Mouse (Mus musculus): ENCODE results near the gene Reln. TPM values are rescaled to one million over a fixed set of nuclear protein-coding genes. Genes with fewer than 3 reads are reported as not detected.

The Reln gene
- polyA plus RNA-seq, 1 experiment = 164 TPM

- no peak overlapping the region for H3K4me3 ChIP-seq (ENCODE audit: insufficient read depth, low read depth, low read length)
- no peak overlapping the region for H3K27ac ChIP-seq (ENCODE audit: insufficient read depth, low read depth, low read length)
- no peak for TF ChIP-seq CTCF (IDR thresholded peaks at IDR 0.05; ENCODE audit: insufficient read depth, low read depth, low read length)
- no peaks in the 10 kb centered on the region for H3K4me1 ChIP-seq (ENCODE audit: control insufficient read depth, insufficient read depth, low read length)
These were observed 216.9 kb downstream of the Reln start for GRCm38 (mm10) chr5:22127583-22127982.

- Histone ChIP-seq H3K4me1 (ENCODE audit: control insufficient read depth, insufficient read depth, low read length) (no peaks in the 10 kb centered on the region), H3K4me3 (ENCODE audit: insufficient read depth, low read depth, low read length) (no peak overlapping the region), H3K27ac (ENCODE audit: insufficient read depth, low read depth, low read length) (no peak overlapping the region)
- WGBS = 76% methylated on average over 1 of the region's 1 CpGs
- no peak for TF ChIP-seq CTCF (IDR thresholded peaks at IDR 0.05; ENCODE audit: insufficient read depth, low read depth, low read length)
- TF ChIP-seq POLR2A (IDR thresholded peaks at IDR 0.05; ENCODE audit: insufficient read depth, low read depth, low read length) = no peak
These were observed 225.2 kb downstream of the Reln start for GRCm38 (mm10) chr5:22119296-22119695.

- no peaks in the 10 kb centered on the region for H3K4me1 ChIP-seq (ENCODE audit: control insufficient read depth, insufficient read depth, low read length)
- H3K4me3 ChIP-seq (ENCODE audit: insufficient read depth, low read depth, low read length) = no peak overlapping the region
- WGBS = 43% methylated on average over 6 of the region's 6 CpGs
- TF ChIP-seq POLR2A (IDR thresholded peaks at IDR 0.05; ENCODE audit: insufficient read depth, low read depth, low read length) = no peak
- no peak for TF ChIP-seq CTCF (IDR thresholded peaks at IDR 0.05; ENCODE audit: insufficient read depth, low read depth, low read length)
- H3K27ac ChIP-seq (ENCODE audit: insufficient read depth, low read depth, low read length) = no peak overlapping the region
These were observed 226.0 kb downstream of the Reln start for GRCm38 (mm10) chr5:22118456-22118855.

- Histone ChIP-seq H3K4me3 (ENCODE audit: insufficient read depth, low read depth, low read length) (no peak overlapping the region), H3K4me1 (ENCODE audit: control insufficient read depth, insufficient read depth, low read length) (no peaks in the 10 kb centered on the region), H3K27ac (ENCODE audit: insufficient read depth, low read depth, low read length) (no peak overlapping the region)
- WGBS = 86% methylated on average over 9 of the region's 9 CpGs
- TF ChIP-seq POLR2A (IDR thresholded peaks at IDR 0.05; ENCODE audit: insufficient read depth, low read depth, low read length) (no peak), CTCF (IDR thresholded peaks at IDR 0.05; ENCODE audit: insufficient read depth, low read depth, low read length) (no peak)
These were observed 227.6 kb downstream of the Reln start for GRCm38 (mm10) chr5:22116922-22117321.

GRCm38 (mm10) chr5:22106811-22107485 lies 237.6 kb downstream of the Reln start:
- 80% methylated on average over 9 of the region's 9 CpGs for WGBS
- Histone ChIP-seq H3K4me1 (ENCODE audit: control insufficient read depth, insufficient read depth, low read length) (no peaks in the 10 kb centered on the region), H3K27ac (ENCODE audit: insufficient read depth, low read depth, low read length) (no peak overlapping the region)

GRCm38 (mm10) chr5:22094984-22095383 lies 249.5 kb downstream of the Reln start:
- H3K27ac ChIP-seq (ENCODE audit: insufficient read depth, low read depth, low read length) = no peak overlapping the region

More at GRCm38 (mm10) chr5:22106811-22107485, 237.6 kb downstream of the Reln start:
- H3K4me3 ChIP-seq (ENCODE audit: insufficient read depth, low read depth, low read length) = no peak overlapping the region
- TF ChIP-seq CTCF (IDR thresholded peaks at IDR 0.05; ENCODE audit: insufficient read depth, low read depth, low read length) (no peak), POLR2A (IDR thresholded peaks at IDR 0.05; ENCODE audit: insufficient read depth, low read depth, low read length) (no peak)

GRCm38 (mm10) chr5:22094043-22094442 lies 250.5 kb downstream of the Reln start:
- 76% methylated on average over 5 of the region's 5 CpGs for WGBS
- Histone ChIP-seq H3K4me1 (ENCODE audit: control insufficient read depth, insufficient read depth, low read length) (no peaks in the 10 kb centered on the region), H3K27ac (ENCODE audit: insufficient read depth, low read depth, low read length) (no peak overlapping the region), H3K4me3 (ENCODE audit: insufficient read depth, low read depth, low read length) (no peak overlapping the region)
- TF ChIP-seq CTCF (IDR thresholded peaks at IDR 0.05; ENCODE audit: insufficient read depth, low read depth, low read length) = no peak
- TF ChIP-seq POLR2A (IDR thresholded peaks at IDR 0.05; ENCODE audit: insufficient read depth, low read depth, low read length) = no peak

More at GRCm38 (mm10) chr5:22094984-22095383, 249.5 kb downstream of the Reln start:
- H3K4me1 ChIP-seq (ENCODE audit: control insufficient read depth, insufficient read depth, low read length) = no peaks in the 10 kb centered on the region
- no peak overlapping the region for H3K4me3 ChIP-seq (ENCODE audit: insufficient read depth, low read depth, low read length)
- TF ChIP-seq CTCF (IDR thresholded peaks at IDR 0.05; ENCODE audit: insufficient read depth, low read depth, low read length) (no peak), POLR2A (IDR thresholded peaks at IDR 0.05; ENCODE audit: insufficient read depth, low read depth, low read length) (no peak)
- WGBS = 58% methylated on average over 5 of the region's 5 CpGs

- H3K4me3 ChIP-seq (ENCODE audit: insufficient read depth, low read depth, low read length) = no peak overlapping the region
- WGBS = 64% methylated on average over 9 of the region's 9 CpGs
- H3K4me1 ChIP-seq (ENCODE audit: control insufficient read depth, insufficient read depth, low read length) = no peaks in the 10 kb centered on the region
- H3K27ac ChIP-seq (ENCODE audit: insufficient read depth, low read depth, low read length) = no peak overlapping the region
- TF ChIP-seq POLR2A (IDR thresholded peaks at IDR 0.05; ENCODE audit: insufficient read depth, low read depth, low read length) (no peak), CTCF (IDR thresholded peaks at IDR 0.05; ENCODE audit: insufficient read depth, low read depth, low read length) (no peak)
These were observed 251.2 kb downstream of the Reln start for GRCm38 (mm10) chr5:22093157-22093865.

GRCm38 (mm10) chr5:22080468-22080986 lies 264.0 kb downstream of the Reln start:
- Histone ChIP-seq H3K4me3 (ENCODE audit: insufficient read depth, low read depth, low read length) (no peak overlapping the region), H3K4me1 (ENCODE audit: control insufficient read depth, insufficient read depth, low read length) (0 out of 2 replicates have a peak, but pooled peaks cover 2% of the 10 kb centered on the region), H3K27ac (ENCODE audit: insufficient read depth, low read depth, low read length) (no peak overlapping the region)
- WGBS = 63% methylated on average over 6 of the region's 6 CpGs
- TF ChIP-seq POLR2A (IDR thresholded peaks at IDR 0.05; ENCODE audit: insufficient read depth, low read depth, low read length) (no peak), CTCF (IDR thresholded peaks at IDR 0.05; ENCODE audit: insufficient read depth, low read depth, low read length) (no peak)
